Mouse (Mus musculus): Measurements from ENCODE around the gene Mab21l3.

Mab21l3 gene

DNA sequence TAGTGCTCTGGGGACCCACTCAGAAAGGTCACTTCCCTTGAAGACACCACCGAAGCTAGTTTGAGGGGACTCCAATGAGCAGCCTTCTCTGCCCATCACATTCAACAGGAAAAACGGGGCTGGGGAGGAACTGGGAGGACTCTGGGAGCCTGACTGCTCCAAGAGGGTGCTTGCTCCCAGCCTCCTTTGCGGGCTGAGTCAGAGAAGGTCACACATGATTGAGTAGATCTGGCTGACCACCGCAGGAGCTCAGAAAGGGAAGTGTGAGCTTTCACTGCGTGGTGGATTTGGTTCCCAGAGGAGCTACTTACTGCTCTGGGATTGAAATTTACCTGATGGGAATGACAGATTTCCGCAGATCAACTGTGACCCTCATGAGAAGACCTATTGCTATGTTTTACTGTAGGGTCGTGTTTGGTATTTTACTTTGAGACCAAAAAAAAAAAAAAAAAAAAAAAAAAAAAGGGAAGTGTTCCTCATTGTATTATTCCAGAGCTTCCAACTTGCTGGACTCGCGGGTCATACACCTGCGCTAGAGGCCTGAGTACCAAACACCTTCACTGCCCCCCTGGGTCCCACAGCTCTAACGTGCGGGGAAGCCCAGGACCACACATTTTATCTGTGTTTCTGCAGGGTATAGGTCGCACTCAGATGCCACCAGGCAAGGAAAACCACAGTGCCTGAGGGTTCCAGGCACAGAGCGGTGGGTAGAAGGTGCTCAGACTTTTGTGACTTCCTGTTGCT is 48.7 kb downstream of the Mab21l3 start:
- DNase-seq = peak; percentile 40

DNA sequence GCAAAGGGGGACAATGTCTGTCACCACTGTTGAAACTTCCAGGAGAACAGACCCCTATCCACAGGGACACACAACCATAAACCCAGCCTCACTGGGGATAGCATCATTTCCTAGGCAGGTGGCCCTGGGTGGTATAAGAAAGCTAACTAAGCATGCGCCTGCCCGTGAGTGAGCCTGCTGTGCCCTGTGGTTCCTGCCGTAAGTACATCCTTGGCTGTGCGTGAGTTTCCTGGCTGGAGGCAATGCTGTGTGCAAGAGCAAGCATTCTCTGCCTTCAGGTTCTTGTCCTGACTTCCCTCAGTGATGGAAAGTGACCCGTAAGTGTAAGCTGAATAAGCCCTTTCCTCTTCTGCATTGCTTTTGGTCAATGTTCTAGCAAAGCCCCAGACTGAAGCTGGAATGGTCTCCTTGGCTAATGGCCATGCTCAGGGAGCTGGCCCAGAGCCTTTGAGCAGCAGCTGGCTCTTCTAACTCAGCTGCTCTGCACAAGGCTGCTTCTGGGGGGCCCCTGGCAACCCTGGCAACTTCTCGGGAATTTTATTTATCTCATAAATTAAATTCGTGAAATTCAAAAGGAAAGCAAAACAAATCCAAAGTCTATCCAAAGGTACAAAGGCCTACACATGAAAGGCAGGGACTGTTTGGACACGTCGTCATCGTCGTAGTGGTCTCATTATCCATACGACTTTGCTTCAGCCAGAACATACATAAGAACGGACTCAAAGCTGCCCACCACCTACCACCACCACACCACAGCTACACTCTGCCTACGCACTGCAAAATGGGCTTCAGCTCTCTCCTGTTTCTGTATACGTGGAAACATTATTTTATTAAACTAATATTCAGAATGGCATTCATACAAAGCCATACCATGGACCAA is 50.7 kb downstream of the Mab21l3 start:
- DNase-seq = peak; percentile 31

DNA sequence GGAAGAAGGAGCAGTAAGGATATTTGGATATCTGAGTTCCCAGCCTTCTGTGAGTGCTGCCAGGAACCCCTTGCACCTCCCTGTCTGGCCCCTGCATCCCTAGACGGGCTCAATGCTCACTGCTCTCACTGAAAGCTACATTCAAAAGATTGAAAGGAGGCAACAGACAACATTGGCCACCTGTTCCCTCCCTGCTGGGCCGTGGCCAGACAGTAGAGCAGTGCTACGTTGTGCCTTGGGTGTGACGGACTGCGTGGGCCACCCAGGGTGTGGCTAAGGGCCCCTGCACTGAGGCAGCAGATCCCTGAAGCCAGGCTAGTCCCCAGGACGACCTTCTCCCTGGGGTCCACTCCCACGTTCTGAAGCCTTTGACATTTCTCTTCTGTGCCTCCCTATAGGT is 52.5 kb downstream of the Mab21l3 start:
- no peak for DNase-seq

DNA sequence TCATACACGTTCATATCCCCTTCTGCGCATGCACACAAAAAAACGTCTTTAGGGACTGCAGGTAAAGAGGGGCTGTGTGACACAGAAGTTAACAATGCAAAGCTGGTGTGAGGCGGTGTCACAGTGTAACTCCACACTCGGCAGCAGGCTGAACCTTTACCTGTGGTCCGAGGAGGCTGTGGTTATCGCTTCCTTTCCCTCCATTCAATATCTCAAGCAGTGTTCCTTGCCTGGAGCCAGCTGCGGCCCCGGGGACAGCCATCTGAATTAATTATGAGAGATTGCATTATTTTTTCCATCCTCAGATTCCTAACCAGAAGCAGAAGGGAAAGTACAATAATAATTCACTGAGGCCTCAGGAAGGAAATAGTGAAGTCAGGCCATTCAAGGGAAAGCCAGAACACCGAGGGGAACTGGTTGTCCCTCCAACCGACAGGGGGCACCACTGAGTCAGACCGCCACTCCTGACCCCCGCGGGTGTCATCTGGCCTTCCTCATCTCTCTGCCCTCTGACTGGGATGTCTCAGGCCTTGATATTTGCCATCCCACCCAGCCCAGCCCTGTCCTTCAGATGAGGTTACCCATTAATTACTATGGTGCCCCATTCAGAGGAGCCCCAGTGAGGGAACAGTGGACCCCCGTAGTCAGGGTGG is 53.2 kb downstream of the Mab21l3 start:
- DNase-seq = no peak

- no peak for DNase-seq
These were observed 54.1 kb downstream of the Mab21l3 start for GRCm38 (mm10) chr3:101794666-101795065.

- DNase-seq = no peak
These were observed 54.7 kb downstream of the Mab21l3 start for GRCm38 (mm10) chr3:101794026-101794425.

DNA sequence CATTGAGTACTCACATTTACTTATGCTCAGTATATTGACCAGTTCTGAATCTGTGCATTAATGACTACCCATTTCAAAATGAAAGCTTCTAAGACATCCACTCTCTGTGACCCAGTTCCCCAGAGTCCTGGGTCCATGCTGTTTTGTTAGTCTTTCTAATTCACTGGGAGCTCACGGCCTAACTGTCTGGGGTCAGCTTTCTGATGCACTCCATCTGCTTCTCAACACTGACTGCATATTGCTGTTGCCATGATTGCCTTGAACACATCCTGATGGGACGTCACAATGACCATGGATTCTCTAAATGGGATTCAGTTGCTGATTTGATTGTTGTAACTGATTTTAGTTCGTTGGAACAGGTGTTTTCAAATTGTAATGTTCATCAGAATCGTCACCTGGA is 56.6 kb downstream of the Mab21l3 start:
- no peak for DNase-seq

- no peak for DNase-seq
These were observed 63.9 kb downstream of the Mab21l3 start for GRCm38 (mm10) chr3:101784768-101785424.

DNA sequence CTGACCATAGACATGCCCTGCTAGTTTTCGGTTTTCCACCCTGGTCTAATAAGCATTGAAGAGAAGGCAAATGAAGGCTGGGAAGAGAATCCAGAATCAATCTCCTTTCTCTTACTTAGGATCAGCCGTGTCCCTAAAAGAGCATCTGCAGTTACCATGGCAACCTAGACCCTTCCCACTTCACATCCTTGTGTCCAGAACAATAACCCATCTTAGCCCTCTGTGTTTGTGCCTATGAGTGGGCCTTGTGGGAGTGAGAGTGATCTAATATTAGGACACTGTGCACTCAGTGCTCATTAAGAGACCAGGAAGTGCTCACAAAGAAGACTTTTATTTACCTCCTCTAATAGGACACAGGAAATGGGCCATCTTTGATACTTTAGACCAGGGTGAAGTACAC is 65.0 kb downstream of the Mab21l3 start:
- no peak for DNase-seq

- no peak for DNase-seq
These were observed 67.8 kb downstream of the Mab21l3 start for GRCm38 (mm10) chr3:101780874-101781483.

GRCm38 (mm10) chr3:101778896-101779665 is 69.7 kb downstream of the Mab21l3 start:
- peak; percentile 53 for DNase-seq

DNA sequence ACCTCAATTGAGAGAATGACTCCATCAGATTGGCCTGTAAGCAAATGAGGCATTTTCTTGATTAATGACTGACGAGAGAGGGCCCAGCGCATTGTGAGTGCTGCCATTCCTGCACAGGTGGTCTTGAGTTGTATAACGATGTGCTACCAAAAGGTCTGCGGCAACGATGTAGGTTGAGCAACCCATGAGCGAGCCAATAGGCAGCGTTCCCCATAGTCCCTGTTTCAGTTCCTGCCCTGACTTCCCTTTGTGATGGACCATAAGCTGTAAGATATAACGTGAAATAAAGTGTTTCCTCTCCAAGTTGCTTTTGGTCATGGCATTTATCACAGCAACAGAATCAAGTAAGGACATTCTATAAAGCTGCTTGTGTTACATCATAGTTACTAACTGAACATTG is 73.0 kb downstream of the Mab21l3 start:
- no peak for DNase-seq

GRCm38 (mm10) chr3:101770540-101770939 is 78.2 kb downstream of the Mab21l3 start:
- DNase-seq = no peak

DNA sequence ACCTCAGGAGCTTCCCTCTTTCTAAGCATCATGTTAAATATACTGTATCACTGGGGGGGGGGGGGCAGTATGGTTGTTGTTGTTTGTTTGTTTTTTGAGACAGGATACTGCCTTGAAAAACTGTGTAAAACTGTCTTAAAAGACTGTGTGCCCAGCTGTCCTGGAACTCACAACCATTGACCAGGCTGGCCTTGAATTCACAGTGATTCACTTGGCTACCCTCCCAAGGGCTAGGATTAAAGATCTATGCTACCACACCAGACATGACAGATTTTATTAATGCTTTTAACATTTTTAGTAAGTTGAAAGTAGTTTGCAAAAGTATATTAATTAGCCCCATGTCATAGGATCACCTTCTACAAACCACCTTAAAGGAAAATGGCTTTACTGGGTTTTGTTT is 85.2 kb downstream of the Mab21l3 start:
- DNase-seq = no peak

Data from lung, postnatal 36 days (tissue).